Mouse (Mus musculus): ENCODE data around the gene Mbtd1.

The Mbtd1 gene

DNA sequence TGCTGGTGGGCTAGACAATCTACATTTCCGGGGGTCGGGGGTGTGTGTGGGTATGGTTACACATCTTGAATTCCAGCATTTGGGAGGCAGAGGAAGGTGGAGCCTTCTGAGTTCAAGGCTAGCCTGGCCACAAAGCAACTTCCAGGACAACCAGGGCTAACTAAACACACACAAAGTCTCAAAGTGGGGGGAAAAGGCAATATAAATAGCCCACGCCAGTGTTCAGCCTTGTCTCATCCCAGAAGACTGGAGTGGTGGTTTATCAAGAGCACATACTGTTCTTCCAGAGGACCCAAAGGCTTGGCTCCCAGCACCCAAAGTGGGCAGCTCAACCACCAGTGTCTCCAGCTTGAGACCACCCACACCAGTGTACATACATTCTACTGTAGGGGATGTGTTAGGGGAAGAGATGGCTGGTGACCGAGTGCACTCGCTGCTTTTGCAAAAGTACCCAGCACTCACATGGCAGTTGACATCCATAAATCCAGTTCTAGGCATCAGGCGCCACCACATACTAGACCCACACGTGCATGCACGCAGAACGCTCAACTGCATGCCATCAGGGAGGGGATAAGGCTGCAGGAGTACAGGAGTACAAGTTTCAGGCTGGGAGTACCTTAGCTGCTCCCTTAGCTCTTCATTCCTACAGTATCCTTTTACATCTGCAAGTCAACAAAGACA, 63.4 kb downstream of the Mbtd1 start:
- no peak for DNase-seq (ENCODE audit: low spot score)

DNA sequence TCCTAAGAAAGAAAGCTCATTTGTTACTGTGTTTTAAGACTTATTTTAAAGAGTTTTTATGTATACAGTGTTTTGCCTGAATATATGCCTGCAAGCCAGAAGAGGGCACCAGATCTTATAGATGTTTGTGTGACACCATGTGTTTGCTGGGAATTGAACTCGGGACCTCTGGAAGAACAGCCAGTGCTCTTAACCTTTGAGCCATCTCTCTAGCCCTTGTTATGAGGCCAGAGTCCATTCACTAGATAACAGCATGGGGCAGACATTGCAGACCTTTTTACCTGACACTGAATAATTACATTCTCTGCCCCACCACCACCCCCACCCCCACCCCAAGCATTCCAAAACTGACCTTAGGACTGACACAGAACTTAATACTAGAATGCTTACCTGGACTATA, 64.4 kb downstream of the Mbtd1 start:
- DNase-seq (ENCODE audit: low spot score) = no peak

DNA sequence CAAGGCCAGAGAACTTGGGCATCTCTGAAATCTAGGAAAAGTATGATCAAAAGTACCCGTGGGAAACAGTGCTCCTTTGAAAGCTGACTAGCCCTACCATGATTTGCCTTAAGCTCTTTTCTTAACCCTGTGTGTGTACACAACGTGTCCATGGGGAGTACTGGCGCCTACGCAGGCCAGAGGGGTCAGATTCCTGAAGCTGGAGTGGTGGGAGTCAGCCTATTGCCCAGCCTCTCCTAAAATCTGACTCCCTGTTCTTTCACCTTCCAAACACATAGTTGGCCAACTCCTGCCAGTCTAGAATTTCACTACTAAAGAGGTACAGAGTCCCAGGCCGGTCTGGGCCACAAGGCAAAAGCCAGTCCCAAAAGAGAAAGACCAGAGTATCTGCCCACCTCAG, 66.7 kb downstream of the Mbtd1 start:
- DNase-seq (ENCODE audit: low spot score) = no peak

DNA sequence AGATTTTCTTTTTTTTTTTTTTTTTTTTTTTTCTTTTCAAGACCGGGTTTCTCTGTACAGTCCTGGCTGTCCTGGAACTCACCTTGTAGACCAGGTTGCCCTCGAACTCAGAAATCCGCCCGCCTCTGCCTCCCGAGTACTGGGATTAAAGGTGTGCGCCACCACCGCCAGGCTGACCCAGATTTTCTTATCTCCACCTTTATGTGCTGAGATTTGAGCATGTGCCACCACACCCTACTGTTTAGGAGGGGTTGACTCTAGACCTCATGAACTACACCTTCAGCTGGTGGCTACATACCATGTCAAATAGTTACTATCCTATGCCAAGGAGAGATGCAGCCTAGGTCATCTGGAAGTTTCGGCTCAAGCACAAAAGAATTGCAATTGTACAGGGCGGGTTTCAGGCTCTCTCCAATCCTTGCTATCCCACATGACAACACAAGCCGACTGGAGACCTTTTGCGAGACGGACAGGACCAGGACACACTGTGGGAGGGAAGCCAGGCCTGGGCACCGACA, 69.1 kb downstream of the Mbtd1 start:
- no peak for DNase-seq (ENCODE audit: low spot score)

DNA sequence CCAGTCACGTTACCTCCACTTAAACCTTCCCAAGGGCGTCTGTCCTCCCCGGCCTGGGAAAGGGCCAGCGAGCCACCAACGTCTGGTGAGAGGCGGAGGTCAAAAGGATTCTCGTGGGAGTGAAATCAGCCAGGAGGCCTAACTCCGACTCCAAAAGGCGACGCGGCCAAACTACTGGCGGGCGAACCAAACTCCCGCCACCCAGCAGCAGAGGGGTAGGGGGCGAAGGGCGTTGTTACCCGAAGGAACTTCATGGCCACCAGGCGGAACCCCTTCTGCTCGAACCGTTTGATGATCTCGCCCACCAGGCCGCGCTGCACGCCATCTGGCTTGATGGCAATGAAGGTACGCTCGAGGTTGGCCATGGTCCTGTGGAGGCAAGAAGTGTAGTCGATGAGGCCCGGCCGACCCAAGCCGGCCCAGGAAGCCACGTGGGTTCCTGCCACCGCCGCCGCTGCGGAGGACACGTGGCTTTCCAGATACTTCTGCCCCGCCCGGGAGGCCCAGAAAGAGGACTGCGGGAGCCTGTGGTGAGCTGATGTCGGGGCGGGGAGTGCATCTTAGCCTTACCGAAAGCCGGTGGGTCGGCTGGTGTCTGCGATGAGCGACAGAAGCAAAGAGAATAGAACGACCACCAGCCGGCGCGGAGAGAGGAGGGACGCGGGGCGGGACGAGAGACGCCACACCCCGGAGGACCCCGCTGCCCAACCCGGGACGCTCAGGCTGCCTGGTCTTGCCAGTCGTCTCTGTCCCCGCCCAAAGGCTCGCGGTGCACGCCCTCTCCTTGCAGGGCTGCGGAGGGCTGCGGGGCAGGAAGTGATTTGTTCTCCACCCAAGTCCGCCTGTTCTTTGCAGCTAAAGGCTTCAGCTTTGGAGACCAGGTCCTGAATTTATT, 69.9 kb downstream of the Mbtd1 start:
- peak; percentile 77 for DNase-seq (ENCODE audit: low spot score)

DNA sequence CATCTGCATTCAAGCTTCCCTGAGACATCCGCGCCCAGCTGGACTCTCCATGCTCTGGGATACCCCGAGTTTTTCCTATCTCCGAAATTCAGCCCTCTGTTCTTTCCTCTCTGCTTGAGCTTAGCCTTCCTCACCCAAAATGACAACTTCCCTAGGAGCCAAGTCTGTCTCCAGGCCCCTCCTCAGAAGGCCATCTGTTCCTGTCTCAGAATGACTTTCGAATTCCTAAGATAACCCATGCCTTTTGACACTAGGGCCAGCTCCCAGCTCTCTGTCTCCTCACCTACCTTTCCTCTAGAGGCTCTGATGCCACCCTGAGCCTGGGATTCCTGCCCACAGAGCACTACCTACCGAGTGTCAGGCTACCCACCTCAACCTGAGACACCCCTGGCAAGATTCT, 70.5 kb downstream of the Mbtd1 start, which contains the start of gene Nme2:
Nme2 (minus strand) TSS at position 101 of the 400 bp plus-strand sequence.
- no peak for DNase-seq (ENCODE audit: low spot score)

DNA sequence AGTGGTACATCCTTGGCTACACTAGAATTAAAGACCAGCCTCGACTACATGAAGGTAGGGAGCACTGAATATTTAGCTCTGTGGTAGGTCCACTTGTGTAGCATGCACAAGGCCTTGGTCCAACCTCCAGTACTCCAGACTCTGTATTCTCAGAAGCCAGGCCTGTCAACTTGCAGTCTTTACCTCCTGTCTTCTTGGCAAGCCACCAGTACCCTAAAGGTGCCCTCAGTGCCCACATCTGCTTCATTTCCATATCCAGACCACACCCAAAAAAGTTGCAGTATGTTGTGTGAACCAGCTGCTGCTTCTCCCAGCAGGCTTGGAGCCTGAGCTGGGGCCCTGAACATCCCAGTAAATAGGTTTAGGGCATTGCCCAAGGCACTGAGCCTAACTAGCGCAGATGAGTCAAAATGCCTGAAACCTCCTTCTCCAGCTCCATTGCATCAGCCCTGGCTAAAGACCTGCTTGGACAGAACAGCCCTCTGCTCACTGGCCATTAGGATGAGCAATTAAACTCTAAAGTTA, 71.4 kb downstream of the Mbtd1 start:
- DNase-seq (ENCODE audit: low spot score) = no peak

DNA sequence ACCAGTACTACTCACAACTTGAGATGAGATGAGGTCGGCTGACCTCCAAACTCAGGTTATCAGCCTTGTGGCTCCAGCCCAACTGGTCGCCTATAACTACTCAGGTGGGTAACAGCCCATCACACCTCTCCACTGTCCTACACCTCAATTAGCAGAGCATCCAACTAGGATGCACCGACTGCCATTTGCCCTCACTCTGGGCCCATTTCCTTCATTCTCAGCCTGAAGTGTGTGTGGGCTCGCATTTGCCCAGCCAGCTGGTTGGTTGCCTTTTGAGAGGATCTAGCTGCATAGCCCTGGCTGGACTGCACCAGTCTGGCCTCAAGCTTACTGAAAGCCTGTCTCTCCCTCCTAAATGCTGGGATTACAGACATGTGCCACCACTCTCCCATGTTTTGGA, 72.1 kb downstream of the Mbtd1 start:
- no peak for DNase-seq (ENCODE audit: low spot score)

DNA sequence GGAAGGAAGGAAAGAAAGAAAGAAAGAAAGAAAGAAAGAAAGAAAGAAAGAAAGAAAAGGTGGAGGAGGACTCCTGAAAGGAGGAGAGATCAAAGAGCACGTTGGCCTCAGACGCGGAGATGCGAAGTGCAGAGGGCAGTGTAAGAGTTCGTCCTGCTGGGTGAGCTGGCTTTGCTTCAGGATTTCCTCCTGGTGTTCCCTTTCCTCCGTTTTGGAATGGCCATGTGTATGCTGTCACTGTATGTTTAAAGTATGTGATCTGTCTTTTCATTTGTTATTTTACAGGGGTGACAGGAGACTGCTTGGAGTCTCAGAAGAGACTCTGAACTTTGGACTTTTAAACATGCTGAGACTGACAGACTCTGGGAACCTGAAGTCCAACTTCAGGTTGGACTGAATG, 75.8 kb downstream of the Mbtd1 start:
- no peak for DNase-seq (ENCODE audit: low spot score)

DNA sequence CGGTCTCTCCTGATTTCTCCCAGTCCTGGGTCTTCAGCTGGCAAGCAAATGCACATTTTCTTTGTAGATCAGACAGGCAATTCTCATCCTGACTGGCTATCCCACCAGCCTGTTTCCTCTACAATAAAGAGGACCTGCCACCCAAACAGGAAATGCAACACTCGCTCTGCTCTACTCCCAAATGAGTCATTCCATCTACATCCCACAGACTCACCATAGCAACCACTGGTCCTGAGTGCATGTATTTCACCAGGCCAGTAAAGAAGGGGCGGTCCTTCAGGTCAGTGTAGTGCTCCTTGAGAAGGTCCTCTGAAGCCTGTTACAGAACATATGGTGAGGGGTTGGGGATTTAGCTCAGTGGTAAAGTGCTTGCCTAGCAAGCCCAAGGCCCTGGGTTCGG, 77.4 kb downstream of the Mbtd1 start:
- DNase-seq (ENCODE audit: low spot score) = no peak

DNA sequence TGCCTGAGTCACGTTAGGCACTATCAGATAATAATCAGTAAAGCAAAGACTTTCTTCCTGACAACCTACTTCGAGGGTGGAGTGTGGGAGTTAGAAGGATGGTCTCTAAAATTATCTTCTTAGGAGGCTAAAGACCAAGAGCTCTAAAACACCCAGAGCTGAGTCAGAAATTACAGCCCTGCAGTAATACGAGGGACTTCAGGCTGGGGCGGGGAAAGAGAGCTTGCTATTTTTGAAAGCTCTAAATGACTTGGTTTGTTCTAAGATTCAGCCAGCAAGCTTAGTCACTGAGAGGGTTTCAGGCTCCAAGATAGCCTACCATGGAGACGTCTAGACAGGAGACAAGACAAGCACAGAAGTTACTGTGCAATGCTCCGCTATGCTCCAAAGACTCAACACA, 79.7 kb downstream of the Mbtd1 start:
- no peak for DNase-seq (ENCODE audit: low spot score)

DNA sequence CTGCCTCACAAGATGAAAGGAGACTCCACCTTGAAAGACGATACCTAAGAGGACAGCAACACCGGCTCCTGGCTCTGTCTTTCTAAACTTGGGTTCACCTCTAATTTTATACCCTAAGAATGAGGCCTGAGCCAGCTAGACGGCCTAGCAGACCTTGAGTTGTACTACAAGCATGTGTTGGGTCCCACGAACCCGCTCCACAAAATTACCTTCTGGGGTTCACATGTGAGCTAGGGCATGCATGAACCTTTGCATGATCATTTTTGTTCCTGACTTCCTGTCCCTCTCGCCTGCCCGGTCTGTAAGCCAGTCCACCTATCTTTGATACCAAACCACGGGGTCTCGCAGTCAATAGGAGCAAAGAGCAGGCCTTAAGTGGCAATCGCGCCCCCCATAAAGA, 81.7 kb downstream of the Mbtd1 start:
- no peak for DNase-seq (ENCODE audit: low spot score)

DNA sequence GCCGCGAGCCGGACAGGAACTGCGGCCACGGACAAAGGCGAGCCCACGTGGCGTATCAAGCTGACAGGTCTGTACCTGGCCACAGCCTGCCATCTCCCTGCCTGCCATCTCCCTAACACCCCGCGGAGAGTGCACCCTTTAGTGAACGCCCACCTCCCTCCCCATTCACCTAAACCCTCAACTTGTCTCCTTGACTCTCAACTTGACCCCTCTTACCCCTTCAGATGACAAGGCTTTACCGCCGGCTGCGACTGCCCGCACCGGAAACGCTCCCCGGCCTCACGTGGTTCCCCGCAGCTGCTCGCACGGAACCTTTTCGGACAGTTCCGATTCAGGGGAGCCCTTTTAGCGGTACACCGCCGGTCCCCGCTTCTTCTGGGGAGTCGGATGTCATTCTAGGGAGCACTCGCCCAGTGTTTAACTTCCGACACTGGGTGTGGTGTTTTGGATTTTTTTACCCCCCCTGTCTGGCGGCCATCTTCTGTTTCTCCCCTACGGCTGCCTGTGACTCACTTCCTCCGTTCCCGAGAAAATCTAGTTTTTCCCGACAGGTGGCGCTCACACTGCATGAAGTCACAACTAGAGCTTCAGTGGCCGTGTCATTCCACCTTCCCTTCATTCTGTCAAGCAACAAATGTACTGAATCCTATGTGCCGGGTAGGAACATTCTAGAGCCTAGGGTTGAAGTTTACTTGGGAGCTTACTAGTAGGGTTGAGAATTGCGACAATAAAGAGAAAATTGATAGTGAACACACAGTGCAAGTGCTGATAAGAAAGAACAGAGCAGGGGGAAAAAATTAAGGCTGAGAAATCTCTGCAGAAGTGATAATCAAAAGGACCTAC, 82.6 kb downstream of the Mbtd1 start, which contains the start of the genes Gm20390 and Nme1:
Gm20390 (minus strand) TSS at position 289 of the 843 bp plus-strand sequence.
Nme1 (minus strand) TSS at position 517 of the 843 bp plus-strand sequence.
- DNase-seq (ENCODE audit: low spot score) = peak; percentile 92

DNA sequence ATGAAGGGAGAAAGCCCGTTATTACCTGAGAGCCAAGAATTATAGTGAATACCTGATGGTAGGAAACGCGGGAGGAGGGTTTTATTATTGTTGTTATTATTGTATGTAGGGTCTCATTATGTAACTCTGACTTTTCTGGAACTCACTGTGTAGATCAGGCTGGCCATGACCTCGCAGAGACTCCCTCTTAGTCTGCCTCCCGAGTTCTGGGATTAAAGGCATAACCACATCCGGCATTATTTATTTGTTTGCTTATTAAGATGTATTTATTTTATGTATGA, 83.1 kb downstream of the Mbtd1 start:
- no peak for DNase-seq (ENCODE audit: low spot score)

DNA sequence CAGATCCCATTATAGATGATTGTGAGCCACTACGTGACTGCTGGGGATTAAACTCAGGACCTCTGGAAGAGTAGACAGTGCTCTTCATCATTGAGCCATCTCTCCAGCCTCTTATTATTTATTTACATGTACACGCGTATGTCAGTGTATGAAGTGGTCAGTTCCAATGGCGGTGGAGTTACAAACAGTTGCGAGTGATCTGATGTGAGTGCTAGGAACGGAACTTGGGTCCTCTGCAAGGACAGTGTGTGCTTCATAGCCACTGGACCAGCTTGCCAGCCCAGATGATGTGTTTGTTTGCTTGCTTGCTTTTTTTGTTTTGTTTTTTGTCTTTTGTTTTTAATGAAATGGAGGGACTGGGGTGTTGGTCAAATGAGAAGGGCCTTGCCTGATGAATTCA, 83.5 kb downstream of the Mbtd1 start:
- no peak for DNase-seq (ENCODE audit: low spot score)

DNA sequence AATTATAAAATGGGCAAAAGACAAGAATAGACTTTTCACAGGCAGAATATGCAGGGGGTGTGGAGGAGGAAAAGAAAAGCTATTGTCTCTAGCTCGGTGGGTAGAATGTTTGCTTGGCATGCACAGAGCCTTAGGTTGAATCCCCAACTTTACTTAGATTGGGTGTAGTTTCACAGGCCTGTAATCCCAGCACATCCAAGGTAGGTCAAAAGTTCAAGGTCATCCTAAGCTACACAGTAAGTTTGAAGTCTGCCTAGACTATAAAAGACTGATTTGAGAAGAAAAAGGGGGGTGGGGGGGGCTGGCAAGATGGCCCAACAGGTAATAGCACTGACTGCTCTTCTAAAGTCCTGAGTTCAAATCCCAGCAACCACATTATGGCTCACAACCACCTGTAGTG, 84.1 kb downstream of the Mbtd1 start:
- DNase-seq (ENCODE audit: low spot score) = no peak

DNA sequence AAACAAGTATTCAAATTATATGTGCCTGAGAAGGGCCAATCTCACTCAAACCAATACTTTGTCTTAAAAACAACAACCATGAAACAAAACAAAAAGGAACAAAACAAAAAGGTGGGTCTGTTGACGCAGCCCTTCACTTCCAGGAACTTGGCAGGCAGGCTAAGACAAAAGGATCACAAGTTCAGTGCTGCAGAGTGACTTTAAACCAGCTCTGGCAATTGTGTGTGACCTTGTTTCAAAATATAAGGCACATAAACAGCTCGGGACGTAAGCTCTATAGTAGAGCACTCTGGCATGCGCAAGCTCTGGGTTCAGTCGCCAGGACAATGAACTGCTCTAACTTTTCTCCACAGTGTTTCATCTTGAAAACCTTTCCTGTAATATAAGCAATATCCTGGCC, 87.3 kb downstream of the Mbtd1 start:
- DNase-seq (ENCODE audit: low spot score) = no peak

DNA sequence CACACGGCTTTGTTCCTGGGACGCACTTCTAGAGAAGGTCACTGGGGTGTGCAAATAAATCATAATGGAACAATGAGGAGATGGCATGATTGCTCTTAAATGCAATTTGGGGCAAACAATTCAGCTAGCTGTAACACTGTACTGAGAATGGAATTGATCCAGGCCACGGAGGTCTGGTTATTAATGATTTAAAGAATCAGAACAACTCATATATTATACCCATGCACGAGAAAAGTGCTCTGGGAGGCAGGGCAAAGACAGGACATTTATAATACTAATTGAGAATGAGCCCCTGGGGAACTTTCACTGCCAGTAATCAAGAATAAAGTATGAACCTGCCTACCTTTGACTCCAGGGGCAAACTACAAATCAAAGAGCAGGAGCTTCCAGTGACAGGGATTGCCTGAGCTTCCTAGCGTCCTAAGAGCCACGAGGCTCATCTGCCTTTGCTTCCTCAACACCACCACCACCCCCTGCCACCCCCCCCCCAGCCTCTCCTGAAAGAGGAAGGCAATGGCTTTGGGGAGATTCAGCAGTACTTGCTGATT, 93.9 kb downstream of the Mbtd1 start:
- no peak for DNase-seq (ENCODE audit: low spot score)

DNA sequence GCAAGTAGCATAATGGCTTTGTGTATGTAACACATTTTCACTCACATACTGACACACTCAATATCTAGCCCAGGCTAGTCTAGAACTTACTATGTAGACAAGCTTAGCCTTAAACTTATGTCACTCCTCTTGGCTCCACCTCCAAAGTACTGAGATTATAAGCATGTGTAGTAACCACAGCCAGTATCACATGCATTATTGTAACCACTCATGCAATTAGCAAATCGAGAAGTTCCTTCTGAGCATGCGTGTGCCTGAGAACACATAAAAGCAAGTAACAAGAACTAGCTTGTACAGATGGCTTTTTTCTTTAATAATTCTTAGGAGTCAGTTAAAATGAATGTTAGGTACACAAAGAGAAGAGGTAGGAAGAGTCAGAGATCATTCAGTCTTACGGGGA, 99.0 kb downstream of the Mbtd1 start:
- no peak for DNase-seq (ENCODE audit: low spot score)

DNA sequence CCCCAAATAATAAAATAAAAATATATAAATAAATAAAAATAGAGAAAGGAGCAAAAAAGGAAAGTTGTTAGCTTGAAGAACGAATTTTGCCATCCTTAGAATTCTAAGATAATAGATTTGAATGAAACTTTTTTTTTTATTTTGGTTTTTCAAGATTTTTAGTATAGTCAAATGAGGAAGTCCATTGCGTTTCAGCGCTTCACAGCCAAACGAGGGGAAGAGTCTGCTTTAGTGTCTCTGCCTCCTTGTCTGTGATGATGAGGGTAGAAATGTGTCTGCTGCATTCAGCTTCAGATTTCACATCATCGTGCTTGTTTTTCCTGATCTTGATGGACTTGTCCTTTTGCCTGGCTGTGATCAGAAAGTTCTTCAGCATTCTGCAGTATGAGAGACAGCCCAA, 99.6 kb downstream of the Mbtd1 start:
- no peak for DNase-seq (ENCODE audit: low spot score)

DNA sequence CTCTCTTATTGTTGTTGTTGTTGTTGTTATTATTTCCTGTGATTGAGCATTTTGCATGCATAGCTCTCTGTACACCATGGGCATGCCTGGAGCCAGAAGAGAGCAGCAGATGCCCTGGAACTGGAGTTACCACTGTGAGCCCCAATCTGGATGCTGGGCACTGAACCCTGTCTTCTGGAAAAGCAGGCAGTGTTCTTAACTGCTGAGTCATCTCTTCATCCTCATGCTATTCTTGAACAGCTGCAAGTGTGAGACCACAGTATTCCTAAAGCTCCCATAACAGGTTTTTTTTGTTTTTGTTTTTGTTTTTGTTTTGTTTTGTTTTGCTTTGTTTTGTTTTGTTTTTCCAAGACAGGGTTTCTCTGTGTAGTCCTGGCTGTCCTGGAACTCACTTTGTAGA, 100.6 kb downstream of the Mbtd1 start:
- DNase-seq (ENCODE audit: low spot score) = no peak

DNA sequence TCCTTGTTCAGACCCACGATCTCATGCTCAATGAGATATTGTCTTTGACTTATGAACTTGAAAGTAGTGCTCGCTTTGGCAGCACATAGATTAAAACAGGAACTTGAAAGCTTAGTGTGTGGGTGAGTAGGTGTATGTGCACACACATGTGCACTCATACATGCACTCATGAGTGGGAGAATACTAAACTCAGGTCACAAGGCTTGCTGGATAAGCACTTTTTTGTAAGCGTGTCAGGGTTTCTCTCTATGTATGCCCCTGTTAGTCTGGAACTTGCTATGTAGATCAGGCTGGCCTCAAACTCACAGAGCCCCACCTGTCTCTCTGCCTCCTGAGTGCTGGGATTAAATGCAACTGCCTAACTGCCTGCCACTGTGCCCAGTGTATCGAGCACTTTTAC, 101.4 kb downstream of the Mbtd1 start:
- no peak for DNase-seq (ENCODE audit: low spot score)

Measured in ovary, postnatal 10 days (tissue).